ENCODE assay signal across 10 mouse cellular contexts in genomic region chr9:118975211-118975671, GRCm38 (mm10). TPM values are rescaled to one million over a fixed set of nuclear protein-coding genes. Genes with fewer than 3 reads are reported as not detected.
DNase-seq lines count a peak whose midpoint lies in the region; ATAC-seq and TF ChIP-seq lines count a peak whose summit lies in the region.
"Had no signal": no experiment of that assay in that cellular context is flagged by ENCODE, and none has a peak within 500 bp of the region (broad histone marks: within the 10 kb centered on the region; RNA-seq: fewer than 3 reads in every experiment).

No protein-coding gene starts in this region.

- H3K9me3 ChIP-seq in limb, embryonic 12.5 days = peaks cover 3% of the 10 kb centered on the region; the same call in 1 of the 2 replicates

- no peak for DNase-seq in gastrocnemius, adult 2 months
- DNase-seq in gastrocnemius, adult 8-10 months (ENCODE audit: low spot score in 2 of 2) = no peak
- peak; percentile 55 for DNase-seq in urinary bladder, postnatal 14 days (ENCODE audit: low spot score)
- DNase-seq in urinary bladder, postnatal 4 days (ENCODE audit: low spot score in 2 of 2) = no peak
- peak; percentile 44 for DNase-seq in yolk sac, embryonic 10.5 days (ENCODE audit: low spot score)
- DNase-seq in left cerebral cortex, adult 9 months (ENCODE audit: low spot score in 2 of 2) = no peak
- DNase-seq in spleen, postnatal 10 days (ENCODE audit: low spot score in 2 of 2) = no peak
- DNase-seq: gastrocnemius, postnatal 10 days; midbrain, embryonic 14.5 days had no signal

- H3K4me1 ChIP-seq in limb, embryonic 12.5 days (replicated peaks) = peaks cover 76% of the 10 kb centered on the region

- 56% methylated on average over 11 of the region's 11 CpGs for WGBS in limb, embryonic 12.5 days

- H3K9ac ChIP-seq in limb, embryonic 12.5 days (replicated peaks) = no peak overlapping the region

- no peak for TF ChIP-seq CTCF in gastrocnemius, adult 2 months (IDR thresholded peaks at IDR 0.05)

- H3K4me3 ChIP-seq in gastrocnemius, adult 2 months = peak overlapping the region; percentile 20; the same call in 1 of the 2 replicates
- no peak overlapping the region for H3K4me3 ChIP-seq in limb, embryonic 12.5 days (replicated peaks)

- H3K27me3 ChIP-seq in limb, embryonic 12.5 days = no peaks in the 10 kb centered on the region

- no peak for ATAC-seq in limb, embryonic 12.5 days (ENCODE audit: insufficient number of reproducible peaks, insufficient read depth, low FRiP score, low TSS enrichment, low read depth)

- peak overlapping the region; percentile 75 for H3K27ac ChIP-seq in gastrocnemius, adult 2 months
- H3K27ac ChIP-seq in limb, embryonic 12.5 days = peak overlapping the region; percentile 91

- H3K36me3 ChIP-seq in limb, embryonic 12.5 days = peaks cover 10% of the 10 kb centered on the region

- H3K4me2 ChIP-seq in limb, embryonic 12.5 days = no peak overlapping the region

- intact Hi-C loops in gastrocnemius, adult 2 months (cut with DNase I) = no loop called here

RNA-seq across cellular contexts. Expression of gene Ctdspl, which starts 49.0 kb away (rescaled TPM):
- total RNA-seq in gastrocnemius, adult 2 months (2021) = 1 to 10 TPM; 3.5 to 5.9 TPM
- 1 to 10 TPM; 2.0 to 4.7 (median 3.1) TPM for total RNA-seq in gastrocnemius, adult 8-10 months (2022)
- polyA plus RNA-seq in limb, embryonic 12.5 days (2016; fragmentation: Nextera tagmentation; extraction: Ambion mirVana) = 19.2 and 19.9 TPM in 2 replicates

Comparison
In these comparisons a context has a peak if more than half of its experiments do, and no peak if none do; other contexts are left out.
1. DNase-seq: peak in urinary bladder, postnatal 14 days (single experiment) and yolk sac, embryonic 10.5 days (single experiment); none in gastrocnemius, adult 2 months (single experiment), gastrocnemius, adult 8-10 months (0 of 2), urinary bladder, postnatal 4 days (0 of 2), left cerebral cortex, adult 9 months (0 of 2) and spleen, postnatal 10 days (0 of 2).